Mouse (Mus musculus): ENCODE data around the gene Map4k3. TPM values are rescaled to one million over a fixed set of nuclear protein-coding genes. Genes with fewer than 3 reads are reported as not detected.
A peak's percentile ranks its signal among the peaks of the same experiment; 100 is the strongest.

Map4k3 gene
- total RNA-seq, 2 experiments from 2014 or later = 45.0 to 50.5 TPM

DNA sequence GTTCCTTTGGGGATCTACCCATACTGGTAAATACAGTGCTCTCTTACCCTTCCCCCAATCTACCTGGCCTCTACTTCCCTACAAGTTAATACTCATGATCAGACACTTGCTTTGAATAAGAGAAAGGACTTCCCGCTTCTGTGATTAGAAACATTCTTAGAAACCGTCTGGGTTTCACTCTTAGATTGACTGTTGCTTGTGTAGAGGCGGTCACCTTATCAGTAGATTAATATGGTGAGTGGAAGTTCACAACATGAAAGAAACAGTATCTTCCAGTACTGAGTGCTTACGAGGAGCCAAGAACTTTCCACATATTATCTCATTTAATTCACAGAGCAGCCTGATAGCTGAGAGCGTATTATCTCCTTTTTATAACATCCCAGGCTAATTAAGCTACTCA, 1.5 kb upstream of the Map4k3 start:
- DNase-seq = no peak

DNA sequence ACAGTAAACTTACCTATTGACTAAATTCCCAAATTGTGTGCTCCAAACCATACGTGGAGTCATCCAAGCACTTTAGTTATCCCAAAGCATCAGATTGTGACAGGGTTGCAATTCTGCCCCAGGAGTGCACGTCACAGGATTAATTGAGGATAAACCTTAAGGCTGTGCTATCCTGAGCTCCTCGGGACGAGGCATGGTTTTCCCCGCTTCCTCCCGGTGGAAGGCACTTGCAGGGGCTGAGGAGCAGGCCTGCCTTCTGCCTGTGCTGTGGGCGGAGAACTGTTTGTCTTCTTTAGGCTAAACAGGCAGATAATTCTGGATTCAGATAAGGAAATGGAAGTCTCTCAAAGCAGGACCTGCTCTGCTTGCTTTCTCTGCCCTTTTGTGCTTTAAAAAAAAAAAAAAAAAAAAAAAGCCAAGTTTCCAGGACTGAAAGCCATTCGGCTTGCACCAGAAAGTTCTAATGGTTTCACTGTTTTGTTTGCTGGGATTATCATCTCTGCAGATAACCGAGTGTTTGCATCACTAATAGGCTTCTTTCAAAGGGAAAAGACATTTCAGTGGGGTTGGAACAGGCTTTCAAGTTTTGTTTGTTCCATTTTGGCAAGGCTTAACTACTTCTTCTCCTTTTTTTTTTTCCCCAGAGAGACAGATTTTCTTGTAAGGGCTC, 930 bp upstream of the Map4k3 start:
- peak in 1 of 2 experiments; percentile 25 for DNase-seq

GRCm38 (mm10) chr17:80727341-80727951, 839 bp downstream of the Map4k3 start:
- DNase-seq = peak; percentile 70 to 75

DNA sequence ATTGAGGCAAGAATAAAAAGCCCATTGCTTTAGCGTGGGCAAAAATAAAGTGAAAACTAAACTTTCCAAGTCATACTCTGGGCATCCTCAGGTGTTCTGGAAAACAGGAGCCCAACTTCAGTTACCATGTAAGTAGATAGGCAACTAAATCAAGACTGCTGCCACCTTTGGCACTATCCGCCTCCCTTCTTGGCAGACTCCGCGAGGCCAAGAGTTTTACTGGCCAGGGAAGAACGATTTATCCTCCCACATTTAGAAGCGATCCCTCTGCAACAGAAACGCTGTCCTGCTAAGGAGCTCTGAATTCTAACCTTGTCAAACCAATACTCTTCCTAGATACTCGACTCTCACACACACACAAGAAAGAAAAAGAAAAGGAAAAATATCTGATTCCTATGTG, 1.5 kb downstream of the Map4k3 start:
- DNase-seq = peak; percentile 55 to 59

DNA sequence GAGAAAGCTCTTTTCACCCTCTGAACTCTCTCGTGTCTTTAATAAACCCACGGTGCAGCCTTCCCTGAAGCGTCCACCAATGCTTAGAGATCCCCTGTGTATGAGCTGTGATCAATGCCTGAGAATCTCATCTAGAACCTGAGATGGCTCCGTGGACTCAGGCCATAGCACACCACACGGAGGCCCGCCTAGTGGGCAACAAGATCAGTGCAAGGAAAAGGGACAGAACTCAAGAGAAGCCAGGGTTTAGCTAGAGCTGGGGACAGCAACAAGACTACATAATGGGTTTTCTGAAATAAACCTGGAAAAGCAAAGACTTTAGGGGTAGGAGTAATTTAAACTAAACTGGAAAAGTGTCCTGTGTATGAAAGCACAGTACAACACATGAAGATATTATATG, 5.2 kb downstream of the Map4k3 start:
- DNase-seq = no peak

- DNase-seq = no peak
Measured at GRCm38 (mm10) chr17:80721670-80722069, 6.6 kb downstream of the Map4k3 start.

GRCm38 (mm10) chr17:80719309-80719708, 9.0 kb downstream of the Map4k3 start:
- DNase-seq = no peak

DNA sequence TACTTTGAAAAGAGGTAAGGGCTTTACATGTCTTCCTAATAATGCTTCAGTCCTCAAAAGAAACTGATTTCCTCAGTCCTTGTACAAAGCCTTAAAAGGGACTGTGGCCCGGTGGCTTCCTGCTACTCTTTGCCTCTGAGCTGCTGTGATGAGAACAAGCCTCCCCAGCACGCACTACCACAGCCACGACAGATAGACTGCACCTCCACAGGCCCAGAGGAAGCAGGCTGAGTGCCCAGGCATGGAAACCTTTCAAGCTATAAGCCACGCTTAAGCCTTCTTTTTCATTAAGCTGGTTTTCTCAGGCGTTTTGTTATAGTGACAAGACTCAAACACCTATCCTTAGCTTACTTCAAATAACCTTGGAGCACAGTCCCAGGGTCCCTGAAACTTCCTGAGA, 10.0 kb downstream of the Map4k3 start:
- no peak for DNase-seq

GRCm38 (mm10) chr17:80713588-80713987, 14.7 kb downstream of the Map4k3 start:
- no peak for DNase-seq

DNA sequence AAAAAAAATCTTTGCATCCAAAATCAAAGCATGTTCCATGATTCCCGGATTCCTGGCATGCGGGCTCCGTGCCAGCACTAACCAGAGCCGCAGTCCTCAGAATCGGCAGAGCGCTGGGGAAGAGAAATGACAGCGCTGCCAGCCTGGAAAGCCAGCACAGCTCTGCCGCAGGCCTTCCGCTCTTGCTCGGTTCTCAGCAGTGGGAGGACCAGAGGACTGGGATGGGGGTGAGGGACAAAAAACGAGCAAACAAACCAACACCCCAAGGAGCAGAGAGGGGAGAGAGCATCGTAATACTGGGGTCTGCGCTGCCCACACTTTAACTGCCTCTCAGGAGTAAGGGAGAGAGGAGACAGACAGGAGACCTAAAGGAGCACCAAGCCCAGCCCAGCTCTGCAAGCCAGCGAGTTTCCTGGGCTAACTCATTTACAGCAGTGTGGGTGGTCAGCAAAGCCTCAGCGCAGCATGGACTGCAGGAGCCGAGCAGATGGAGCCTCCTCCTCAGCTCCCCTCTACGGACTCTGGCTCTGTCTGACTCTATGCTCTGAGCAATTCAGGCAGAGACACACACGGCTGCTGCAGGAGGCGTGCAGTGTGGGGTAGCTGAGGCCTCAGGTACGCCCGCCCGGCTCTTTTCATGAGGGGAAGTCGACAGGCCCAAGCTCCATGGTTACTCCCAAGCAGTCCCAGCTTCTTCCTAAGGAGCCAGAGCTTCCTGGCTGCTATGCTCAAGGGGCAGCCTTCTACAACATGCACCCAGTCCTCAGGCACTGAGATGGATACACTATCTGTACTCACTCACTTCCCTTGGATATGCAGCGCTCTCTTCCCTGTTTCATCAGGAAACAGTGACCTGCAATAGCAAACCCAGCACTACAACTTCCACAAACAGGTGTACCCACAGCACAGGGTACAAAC, 18.1 kb downstream of the Map4k3 start:
- DNase-seq = peak; percentile 62 to 76

GRCm38 (mm10) chr17:80708803-80709202, 19.5 kb downstream of the Map4k3 start:
- DNase-seq = no peak

DNA sequence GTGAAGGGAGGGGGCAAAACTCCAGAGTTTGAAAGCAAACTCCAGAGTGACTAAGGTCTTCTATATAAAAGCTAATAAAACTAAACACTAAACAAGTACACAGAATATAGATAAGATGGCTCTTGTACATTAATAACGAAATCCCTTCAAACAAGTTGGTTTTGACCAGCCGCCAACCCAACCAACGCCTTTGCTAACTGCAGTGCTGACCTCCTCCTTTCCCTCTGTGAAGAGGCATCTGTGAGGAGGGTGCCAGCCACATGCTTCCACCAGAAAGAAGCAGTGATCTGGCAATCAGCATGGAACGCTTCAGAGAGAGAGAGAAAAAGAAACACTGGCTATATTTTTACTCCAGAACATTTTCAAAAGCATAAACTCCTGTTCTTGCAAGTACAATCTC, 21.1 kb downstream of the Map4k3 start:
- DNase-seq = no peak

- DNase-seq = no peak
Measured at GRCm38 (mm10) chr17:80706608-80707007, 21.7 kb downstream of the Map4k3 start.

DNA sequence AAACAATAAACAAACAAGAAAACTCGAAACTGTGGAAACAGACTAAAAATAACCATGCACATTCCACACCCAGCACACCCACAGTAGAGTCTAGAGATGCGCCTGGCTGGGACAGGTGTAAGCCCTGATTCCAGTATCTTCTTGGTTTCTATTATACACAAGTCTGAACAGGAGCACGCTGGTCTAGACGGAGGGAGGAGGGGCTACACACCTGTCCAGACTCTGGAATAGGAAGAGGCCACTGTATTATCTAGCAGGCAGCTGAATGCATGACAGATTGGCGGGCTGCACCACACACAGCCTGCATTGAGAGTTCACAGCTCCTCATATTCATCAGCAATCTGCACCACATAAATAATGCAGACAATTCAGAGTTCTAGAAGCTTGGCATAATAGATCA, 26.6 kb downstream of the Map4k3 start:
- DNase-seq = no peak

DNA sequence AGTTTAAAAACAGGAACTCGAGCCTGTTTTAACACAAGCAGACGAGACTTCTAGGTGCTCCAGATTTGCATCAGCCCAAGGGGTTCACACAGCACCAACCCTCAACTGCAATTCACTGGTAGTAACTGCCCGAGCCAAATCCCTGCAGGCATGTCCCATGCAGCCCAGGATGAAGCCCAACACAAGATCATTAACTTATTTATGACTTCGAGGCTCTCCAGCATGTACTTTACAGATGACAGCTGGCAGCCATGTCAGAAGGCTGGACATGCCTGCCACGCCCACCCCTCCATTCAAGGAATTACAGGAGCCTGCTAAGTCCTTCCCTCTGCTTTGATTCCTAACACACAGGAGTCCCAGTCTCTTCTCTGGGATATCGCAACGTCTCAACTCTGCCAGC, 29.4 kb downstream of the Map4k3 start:
- no peak for DNase-seq

- DNase-seq = no peak
Measured at GRCm38 (mm10) chr17:80698191-80698901, 29.9 kb downstream of the Map4k3 start.

DNA sequence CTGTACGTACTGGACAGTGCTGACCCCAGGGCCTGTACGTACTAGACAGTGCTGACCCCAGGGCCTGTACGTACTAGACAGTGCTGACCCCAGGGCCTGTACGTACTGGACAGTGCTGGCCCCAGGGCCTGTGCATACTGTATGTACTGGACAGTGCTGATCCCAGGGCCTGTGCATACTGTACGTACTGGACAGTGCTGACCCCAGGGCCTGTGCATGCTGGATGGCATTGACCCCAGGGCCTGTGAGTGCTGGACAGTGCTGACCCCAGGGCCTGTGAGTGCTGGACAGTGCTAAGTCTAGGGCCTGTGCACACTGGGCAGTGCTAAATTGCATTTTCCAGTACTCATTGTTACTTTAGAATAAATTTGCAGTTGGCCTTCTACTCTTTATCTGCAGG, 31.3 kb downstream of the Map4k3 start:
- no peak for DNase-seq

GRCm38 (mm10) chr17:80696210-80696609, 32.1 kb downstream of the Map4k3 start:
- no peak for DNase-seq

GRCm38 (mm10) chr17:80693707-80694106, 34.6 kb downstream of the Map4k3 start:
- no peak for DNase-seq

DNA sequence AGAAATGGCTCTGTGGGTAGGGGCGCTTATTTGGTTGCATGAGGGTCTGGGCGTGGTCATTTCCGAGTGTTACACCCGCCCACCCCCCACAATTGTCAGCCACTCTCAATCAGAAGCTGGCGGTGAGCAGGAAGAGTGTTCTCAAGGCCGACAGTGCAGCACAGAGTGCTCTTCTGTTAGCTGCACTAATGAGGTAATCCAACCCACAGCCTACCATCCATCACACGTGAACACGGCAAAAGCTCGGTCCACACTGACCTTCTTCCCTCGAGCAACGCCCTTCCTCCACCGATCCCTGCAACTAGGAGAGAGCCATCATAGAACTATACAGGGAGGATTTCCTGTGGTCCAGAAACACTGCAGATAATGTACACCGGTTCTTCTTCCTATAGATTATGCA, 36.1 kb downstream of the Map4k3 start:
- DNase-seq = peak in 1 of 2 experiments; percentile 31

DNA sequence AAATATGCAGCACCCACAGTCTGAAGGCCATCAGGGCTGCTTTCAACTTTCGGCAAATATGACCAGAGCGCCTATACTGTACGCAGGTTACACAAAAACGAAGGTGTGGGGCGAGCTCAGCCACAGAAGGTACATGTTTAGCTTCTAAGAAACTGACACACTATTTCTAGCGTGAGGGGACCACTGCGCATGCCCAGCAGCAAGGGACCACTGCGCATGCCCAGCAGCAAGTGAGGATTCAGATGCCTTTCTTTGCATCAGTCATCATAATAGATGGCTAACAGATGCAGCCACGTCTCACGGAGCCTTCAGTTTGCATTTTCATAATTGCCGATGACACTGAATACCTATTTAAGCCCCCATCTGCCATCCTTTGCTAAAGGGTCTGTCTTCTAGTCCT, 39.6 kb downstream of the Map4k3 start:
- DNase-seq = no peak

- DNase-seq = no peak
Measured at GRCm38 (mm10) chr17:80686066-80686465, 42.2 kb downstream of the Map4k3 start.

Measured in adrenal gland, postnatal 36 days (tissue).